Mouse (Mus musculus) kidney, postnatal 10 days (tissue): ENCODE data around the gene Hbb-y.
"Not testable (repeated sequence)": the region's sequence is repeated elsewhere in the genome, so short reads cannot be mapped to it uniquely, and the experiment has no call there.

Source experiments
- DNase-seq: peaks from one replicate; pipeline ENCODE4 v3.0.0; 2021; ENCODE audit warnings: mixed read lengths

The Hbb-y gene

GRCm38 (mm10) chr7:103812174-103812573 lies 40.8 kb downstream of the Hbb-y start:
- no peak for DNase-seq

- DNase-seq, result no peak
These were observed 41.7 kb downstream of the Hbb-y start for GRCm38 (mm10) chr7:103811223-103811845.

GRCm38 (mm10) chr7:103810746-103811145 lies 42.3 kb downstream of the Hbb-y start:
- DNase-seq, result no peak

- no peak for DNase-seq
These were observed 42.7 kb downstream of the Hbb-y start for GRCm38 (mm10) chr7:103810296-103810695.

GRCm38 (mm10) chr7:103809801-103810155 lies 43.2 kb downstream of the Hbb-y start:
- DNase-seq, result no peak

GRCm38 (mm10) chr7:103808971-103809800 lies 43.8 kb downstream of the Hbb-y start:
- DNase-seq, result no peak

GRCm38 (mm10) chr7:103808120-103808519 lies 44.9 kb downstream of the Hbb-y start:
- not testable (repeated sequence) for DNase-seq

GRCm38 (mm10) chr7:103806856-103807255 lies 46.2 kb downstream of the Hbb-y start:
- peak; percentile 5 for DNase-seq
